Mouse (Mus musculus) limb, embryonic 15.5 days (tissue): ENCODE data around the gene Vti1a. TPM values are rescaled to one million over a fixed set of nuclear protein-coding genes. Genes with fewer than 3 reads are reported as not detected.

Experiments
- ATAC-seq: fragments of 200-750 bp; cut with Nextera tagmentation; 2 replicates; pipeline ENCODE4 v1.8.0; 2017; ENCODE audit warnings: low read depth, moderate TSS enrichment; ENCODE audit not compliant: insufficient number of reproducible peaks, low FRiP score, low TSS enrichment
- H3K27ac ChIP-seq: fragments of 300-500 bp; sonication (generic); 2 replicates; pipeline ENCODE4 v1.5.1; 2015; ENCODE audit warnings: moderate library complexity, mild to moderate bottlenecking, inconsistent platforms
- H3K27me3 ChIP-seq: fragments of 300-500 bp; sonication (generic); 2 replicates; pipeline ENCODE4 v1.6.1; 2015; ENCODE audit warnings: inconsistent platforms
- H3K36me3 ChIP-seq: fragments of 300-500 bp; sonication (generic); 2 replicates; pipeline ENCODE4 v1.6.1; 2015; ENCODE audit warnings: inconsistent platforms
- H3K4me1 ChIP-seq: fragments of 300-500 bp; sonication (generic); 2 replicates; pipeline ENCODE4 v1.6.1; 2015; ENCODE audit warnings: inconsistent platforms
- H3K4me2 ChIP-seq: fragments of 300-500 bp; sonication (generic); 2 replicates; pipeline ENCODE4 v1.6.1; 2015; ENCODE audit warnings: mild to moderate bottlenecking, inconsistent platforms
- H3K4me3 ChIP-seq: fragments of 300-500 bp; sonication (generic); 2 replicates; pipeline ENCODE4 v1.5.1; 2015; ENCODE audit warnings: mild to moderate bottlenecking, inconsistent platforms
- H3K9ac ChIP-seq: fragments of 300-500 bp; sonication (generic); 2 replicates; pipeline ENCODE4 v1.6.1; 2015; ENCODE audit warnings: inconsistent platforms
- H3K9me3 ChIP-seq: fragments of 300-500 bp; sonication (generic); 2 replicates; pipeline ENCODE4 v1.6.1; 2016; ENCODE audit warnings: inconsistent platforms
- WGBS: fragments of 180-500 bp; shearing (Covaris S2); methylation state at CpG from one replicate; pipeline ENCODE4 v1.1.7; 2015; 5-methylcytosine and 5-hydroxymethylcytosine counted together
- polyA plus RNA-seq: library from polyadenylated mRNA; unstranded; fragments of >200 nt; fragmentation: Nextera tagmentation; extraction: Ambion mirVana; gene quantifications from 2 replicates; pipeline ENCODE4 v1.2.1, GENCODE M21; 2015

Gene Vti1a
- polyA plus RNA-seq, 1 experiment from 2014 or later: 26.4 TPM

DNA sequence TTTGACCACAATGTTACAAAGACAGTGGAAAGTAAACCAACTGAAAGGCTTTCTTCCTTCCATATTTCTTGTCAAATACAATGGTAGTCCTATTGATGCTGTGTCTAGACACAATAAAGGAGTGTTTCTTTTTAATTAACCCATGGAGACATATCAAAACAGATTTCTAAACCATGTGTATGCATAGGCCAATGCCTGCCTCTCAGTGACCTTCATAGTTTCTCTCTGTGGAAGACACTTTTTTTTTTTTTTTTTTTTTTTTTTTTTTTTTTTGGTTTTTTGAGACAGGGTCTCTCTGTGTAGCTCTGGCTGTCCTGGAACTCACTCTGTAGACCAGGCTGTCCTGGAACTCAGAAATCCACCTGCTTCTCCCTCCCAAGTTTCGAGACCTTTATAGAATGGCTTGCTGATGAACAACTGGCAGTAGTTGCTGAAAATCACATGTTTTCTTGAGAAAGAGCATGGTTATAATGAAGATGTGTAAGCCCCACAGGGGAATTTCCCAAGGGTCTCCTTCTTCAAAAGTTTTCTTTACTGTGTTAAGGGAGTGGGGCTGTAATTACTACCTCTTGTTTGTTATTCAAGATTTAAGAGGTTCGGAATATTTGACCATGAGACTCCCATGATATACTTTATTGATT lies 23.8 kb upstream of the Vti1a start:
- H3K4me3 ChIP-seq: no peak overlapping the region
- no peak overlapping the region for H3K27ac ChIP-seq
- 86% methylated on average over 2 of the region's 2 CpGs for WGBS
- no peaks in the 10 kb centered on the region for H3K4me1 ChIP-seq
- no peak for ATAC-seq
- H3K36me3 ChIP-seq: peaks cover 47% of the 10 kb centered on the region
- H3K9ac ChIP-seq: no peak overlapping the region
- no peaks in the 10 kb centered on the region for H3K9me3 ChIP-seq
- H3K4me2 ChIP-seq: no peak overlapping the region
- no peaks in the 10 kb centered on the region for H3K27me3 ChIP-seq

- Histone ChIP-seq H3K27me3 (no peaks in the 10 kb centered on the region), H3K27ac (no peak overlapping the region), H3K4me2 (no peak overlapping the region), H3K9ac (no peak overlapping the region), H3K4me3 (no peak overlapping the region), H3K36me3 (peaks cover 48% of the 10 kb centered on the region), H3K9me3 (no peaks in the 10 kb centered on the region), H3K4me1 (no peaks in the 10 kb centered on the region)
- 26% methylated on average over 4 of the region's 4 CpGs for WGBS
- ATAC-seq: no peak
Observed at GRCm38 (mm10) chr19:55293175-55293574, 22.9 kb upstream of the Vti1a start.

GRCm38 (mm10) chr19:55295075-55295474 lies 21.0 kb upstream of the Vti1a start:
- no peak overlapping the region for H3K4me3 ChIP-seq
- H3K36me3 ChIP-seq: peaks cover 42% of the 10 kb centered on the region
- H3K27ac ChIP-seq: no peak overlapping the region
- ATAC-seq: no peak
- no peaks in the 10 kb centered on the region for H3K4me1 ChIP-seq
- no peaks in the 10 kb centered on the region for H3K9me3 ChIP-seq
- no peak overlapping the region for H3K9ac ChIP-seq
- H3K27me3 ChIP-seq: no peaks in the 10 kb centered on the region
- no peak overlapping the region for H3K4me2 ChIP-seq
- 86% methylated on average over 9 of the region's 9 CpGs for WGBS

GRCm38 (mm10) chr19:55295556-55295955 lies 20.5 kb upstream of the Vti1a start:
- Histone ChIP-seq H3K9me3 (no peaks in the 10 kb centered on the region), H3K9ac (no peak overlapping the region), H3K4me2 (no peak overlapping the region), H3K4me3 (no peak overlapping the region), H3K27ac (no peak overlapping the region), H3K36me3 (peaks cover 47% of the 10 kb centered on the region), H3K4me1 (no peaks in the 10 kb centered on the region), H3K27me3 (no peaks in the 10 kb centered on the region)
- ATAC-seq: no peak
- WGBS: 74% methylated on average over 3 of the region's 3 CpGs

- ATAC-seq: no peak
Observed at GRCm38 (mm10) chr19:55296301-55296700, 19.8 kb upstream of the Vti1a start.

DNA sequence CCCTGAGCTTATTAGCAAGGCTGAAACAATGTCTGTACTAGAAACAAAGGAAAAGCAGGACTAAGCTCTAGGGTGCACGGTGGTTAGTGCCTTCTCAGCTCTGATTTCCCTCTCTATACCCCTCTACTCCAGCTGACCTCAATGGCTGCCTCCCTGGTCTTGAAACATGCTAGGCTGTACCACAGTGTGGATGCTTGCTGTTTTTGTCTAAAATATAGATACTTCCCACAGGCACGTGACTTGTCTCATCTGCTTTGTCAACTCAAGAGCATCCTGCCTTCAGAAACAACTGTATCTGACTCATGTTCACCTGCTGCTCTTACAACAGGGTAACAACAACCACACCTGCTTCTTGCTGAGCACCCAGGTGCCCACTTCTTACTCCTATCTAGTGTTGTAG lies 18.6 kb upstream of the Vti1a start:
- Histone ChIP-seq H3K4me1 (no peaks in the 10 kb centered on the region), H3K9me3 (no peaks in the 10 kb centered on the region), H3K9ac (no peak overlapping the region), H3K27me3 (no peaks in the 10 kb centered on the region), H3K4me3 (no peak overlapping the region), H3K4me2 (no peak overlapping the region), H3K36me3 (peaks cover 62% of the 10 kb centered on the region), H3K27ac (no peak overlapping the region)
- WGBS: 90% methylated on average over 2 of the region's 2 CpGs
- no peak for ATAC-seq

More at GRCm38 (mm10) chr19:55296301-55296700, 19.8 kb upstream of the Vti1a start:
- Histone ChIP-seq H3K36me3 (peaks cover 52% of the 10 kb centered on the region), H3K4me2 (no peak overlapping the region), H3K9ac (no peak overlapping the region), H3K27ac (no peak overlapping the region), H3K27me3 (no peaks in the 10 kb centered on the region), H3K4me3 (no peak overlapping the region), H3K4me1 (no peaks in the 10 kb centered on the region), H3K9me3 (no peaks in the 10 kb centered on the region)
- 94% methylated on average over 2 of the region's 2 CpGs for WGBS

- Histone ChIP-seq H3K27ac (no peak overlapping the region), H3K9me3 (no peaks in the 10 kb centered on the region), H3K36me3 (peaks cover 67% of the 10 kb centered on the region), H3K4me1 (no peaks in the 10 kb centered on the region), H3K27me3 (no peaks in the 10 kb centered on the region), H3K4me3 (no peak overlapping the region), H3K4me2 (no peak overlapping the region), H3K9ac (no peak overlapping the region)
- ATAC-seq: no peak
- WGBS: 77% methylated on average over 5 of the region's 5 CpGs
Observed at GRCm38 (mm10) chr19:55297961-55298360, 18.1 kb upstream of the Vti1a start.

DNA sequence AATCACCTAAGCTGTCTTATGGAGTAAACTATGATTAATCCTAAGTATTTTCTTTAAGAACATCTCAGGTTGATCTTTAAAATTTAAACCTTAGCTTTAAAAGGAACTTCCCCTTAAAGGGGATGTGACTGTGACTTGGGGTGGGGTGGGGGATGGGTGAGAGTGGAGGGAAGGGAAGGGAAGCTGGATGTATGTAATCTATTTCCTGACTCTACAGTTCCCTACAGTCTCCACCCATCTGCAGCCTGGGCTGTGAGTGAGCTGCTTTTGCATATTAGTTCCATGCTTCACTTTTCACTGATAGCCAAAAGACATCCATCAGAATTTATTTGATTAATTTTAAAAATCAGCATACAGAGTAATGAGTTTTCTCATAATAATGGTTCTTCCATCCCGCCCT lies 16.7 kb upstream of the Vti1a start:
- Histone ChIP-seq H3K4me3 (no peak overlapping the region), H3K4me1 (no peaks in the 10 kb centered on the region), H3K27me3 (no peaks in the 10 kb centered on the region), H3K27ac (no peak overlapping the region), H3K9me3 (no peaks in the 10 kb centered on the region), H3K36me3 (peaks cover 78% of the 10 kb centered on the region), H3K4me2 (no peak overlapping the region), H3K9ac (no peak overlapping the region)
- WGBS: 90% methylated on average over 1 of the region's 1 CpGs
- no peak for ATAC-seq

DNA sequence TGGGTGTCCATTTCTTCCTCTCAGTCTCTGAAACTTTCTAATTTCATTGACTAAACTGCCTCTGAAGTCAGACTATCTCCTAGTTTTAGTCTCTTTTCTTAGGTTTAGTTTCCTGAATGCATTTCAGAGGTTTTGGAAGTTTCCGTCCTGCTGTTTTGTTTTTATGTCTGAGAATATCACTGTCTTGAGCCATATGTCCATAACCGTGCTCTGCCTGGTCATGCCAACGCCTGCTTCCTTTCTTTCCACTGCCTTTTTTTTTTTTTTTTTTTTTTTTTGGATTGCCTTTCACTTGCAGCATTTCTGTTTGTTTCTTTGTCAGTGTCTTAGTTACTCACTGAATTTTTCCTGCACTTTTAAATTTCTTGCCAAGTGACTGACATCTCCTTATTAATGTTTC lies 15.6 kb upstream of the Vti1a start:
- no peak for ATAC-seq
- WGBS: 91% methylated on average over 3 of the region's 3 CpGs
- Histone ChIP-seq H3K27me3 (no peaks in the 10 kb centered on the region), H3K4me2 (no peak overlapping the region), H3K27ac (no peak overlapping the region), H3K9me3 (no peaks in the 10 kb centered on the region), H3K4me3 (no peak overlapping the region), H3K36me3 (peaks cover 69% of the 10 kb centered on the region), H3K9ac (no peak overlapping the region), H3K4me1 (no peaks in the 10 kb centered on the region)

DNA sequence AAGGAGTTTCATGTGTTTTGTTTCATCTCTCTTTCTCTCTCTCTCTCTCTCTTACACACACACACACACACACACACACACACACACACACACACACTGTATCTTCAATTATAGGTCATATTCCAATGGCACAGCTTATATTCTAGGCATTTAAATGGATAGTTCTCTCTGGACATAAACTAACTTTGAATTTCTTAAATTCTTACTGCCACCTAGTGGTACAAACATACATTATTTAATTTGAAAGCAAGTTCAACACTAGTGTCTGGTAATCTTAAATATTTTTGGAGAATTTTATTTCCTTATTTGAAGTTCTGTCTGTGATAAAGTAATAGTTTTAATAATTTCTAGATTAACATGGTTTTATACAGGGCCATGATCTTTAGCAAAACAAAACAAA lies 11.1 kb upstream of the Vti1a start:
- H3K4me2 ChIP-seq: no peak overlapping the region
- no peak for ATAC-seq

DNA sequence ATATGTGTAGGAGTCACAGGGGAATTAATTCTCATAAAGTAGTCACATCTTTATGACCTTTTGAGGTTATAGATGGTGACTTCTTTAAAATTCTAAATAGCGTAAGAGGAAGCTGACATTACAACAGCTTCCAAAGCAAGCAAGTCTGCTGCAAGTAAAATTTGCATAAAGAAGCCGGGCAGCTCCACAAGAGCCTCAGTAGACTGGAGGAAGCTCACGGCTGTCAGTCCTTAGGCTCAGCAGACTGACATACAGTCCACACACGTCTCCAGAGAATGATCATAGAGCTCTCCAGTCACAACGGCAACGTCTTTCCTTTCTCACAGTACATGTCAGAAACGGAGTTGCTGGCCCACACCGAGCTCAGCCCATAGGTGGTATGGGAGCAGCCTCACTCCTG lies 4.2 kb upstream of the Vti1a start:
- 87% methylated on average over 8 of the region's 8 CpGs for WGBS
- H3K36me3 ChIP-seq: peaks cover 53% of the 10 kb centered on the region
- H3K27ac ChIP-seq: no peak overlapping the region
- H3K4me1 ChIP-seq: peaks cover 16% of the 10 kb centered on the region
- ATAC-seq: no peak
- no peak overlapping the region for H3K4me3 ChIP-seq
- no peak overlapping the region for H3K4me2 ChIP-seq
- no peak overlapping the region for H3K9ac ChIP-seq
- no peaks in the 10 kb centered on the region for H3K9me3 ChIP-seq
- no peaks in the 10 kb centered on the region for H3K27me3 ChIP-seq

More for the DNA sequence above, 11.1 kb upstream of the Vti1a start:
- Histone ChIP-seq H3K27ac (no peak overlapping the region), H3K4me1 (no peaks in the 10 kb centered on the region), H3K9ac (no peak overlapping the region), H3K36me3 (peaks cover 69% of the 10 kb centered on the region), H3K4me3 (no peak overlapping the region), H3K9me3 (no peaks in the 10 kb centered on the region), H3K27me3 (no peaks in the 10 kb centered on the region)

DNA sequence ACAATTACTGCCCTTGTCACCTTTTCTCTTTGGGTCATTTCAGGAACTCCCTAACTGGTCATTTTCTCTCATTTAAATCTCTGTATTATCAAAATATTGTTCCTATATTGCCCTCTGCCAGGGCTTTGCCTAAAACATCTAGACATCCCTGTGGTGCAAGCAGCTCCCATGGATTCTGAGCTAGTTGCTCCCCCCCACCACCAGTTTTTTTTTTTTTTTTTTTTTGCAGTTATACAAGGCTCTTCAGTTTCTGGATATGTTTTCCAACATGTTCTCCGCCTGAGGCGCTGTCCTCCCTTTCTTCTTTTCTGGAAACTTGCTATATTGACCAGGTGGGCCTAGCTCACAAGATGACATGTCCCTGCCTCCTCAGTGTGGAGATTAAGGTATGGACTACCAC lies 2.4 kb upstream of the Vti1a start:
- Histone ChIP-seq H3K4me2 (no peak overlapping the region), H3K4me3 (no peak overlapping the region), H3K4me1 (peaks cover 18% of the 10 kb centered on the region), H3K27ac (no peak overlapping the region), H3K36me3 (peaks cover 40% of the 10 kb centered on the region), H3K27me3 (no peaks in the 10 kb centered on the region), H3K9ac (no peak overlapping the region), H3K9me3 (no peaks in the 10 kb centered on the region)
- no peak for ATAC-seq
- 96% methylated on average over 2 of the region's 2 CpGs for WGBS
